Mouse (Mus musculus): ENCODE measurements around the gene Unc80. TPM values are rescaled to one million over a fixed set of nuclear protein-coding genes. Genes with fewer than 3 reads are reported as not detected.

Unc80 gene
- polyA plus RNA-seq, 1 experiment from 2014 or later = 4.3 TPM

DNA sequence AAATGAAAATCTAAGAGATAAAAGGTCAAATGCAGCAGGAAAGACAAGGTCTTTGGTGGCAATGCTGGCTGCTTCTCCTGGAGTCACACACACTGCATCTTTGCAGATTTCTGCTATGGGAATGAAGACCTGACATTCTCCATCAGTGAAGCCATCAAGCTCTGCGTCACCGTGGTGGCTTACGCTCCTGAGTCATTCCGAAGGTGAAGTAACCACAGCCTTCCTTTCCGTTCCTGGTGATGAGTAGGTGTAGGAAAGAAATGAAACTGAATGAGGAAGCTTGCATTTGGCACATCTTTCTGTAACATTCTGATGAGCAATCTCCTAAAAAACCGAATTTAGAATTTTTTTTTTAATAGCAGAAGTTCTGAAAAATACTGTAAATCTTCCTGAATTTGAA is 181.4 kb downstream of the Unc80 start:
- Histone ChIP-seq H3K4me3 (no peak overlapping the region), H3K36me3 (no peaks in the 10 kb centered on the region), H3K4me1 (replicated peaks) (peaks cover 4% of the 10 kb centered on the region), H3K27ac (no peak overlapping the region), H3K27me3 (no peaks in the 10 kb centered on the region), H3K9me3 (no peaks in the 10 kb centered on the region), H3K9ac (no peak overlapping the region), H3K4me2 (no peak overlapping the region)
- no peak for ATAC-seq (ENCODE audit: low FRiP score)
- 96% methylated on average over 6 of the region's 6 CpGs for WGBS

- Histone ChIP-seq H3K4me1 (replicated peaks) (peaks cover 5% of the 10 kb centered on the region), H3K9ac (no peak overlapping the region), H3K9me3 (no peaks in the 10 kb centered on the region), H3K27me3 (no peaks in the 10 kb centered on the region), H3K27ac (no peak overlapping the region), H3K4me3 (no peak overlapping the region), H3K4me2 (no peak overlapping the region), H3K36me3 (no peaks in the 10 kb centered on the region)
- 72% methylated on average over 1 of the region's 1 CpGs for WGBS
- no peak for ATAC-seq (ENCODE audit: low FRiP score)
Measured at GRCm38 (mm10) chr1:66650006-66650405, 181.8 kb downstream of the Unc80 start.

DNA sequence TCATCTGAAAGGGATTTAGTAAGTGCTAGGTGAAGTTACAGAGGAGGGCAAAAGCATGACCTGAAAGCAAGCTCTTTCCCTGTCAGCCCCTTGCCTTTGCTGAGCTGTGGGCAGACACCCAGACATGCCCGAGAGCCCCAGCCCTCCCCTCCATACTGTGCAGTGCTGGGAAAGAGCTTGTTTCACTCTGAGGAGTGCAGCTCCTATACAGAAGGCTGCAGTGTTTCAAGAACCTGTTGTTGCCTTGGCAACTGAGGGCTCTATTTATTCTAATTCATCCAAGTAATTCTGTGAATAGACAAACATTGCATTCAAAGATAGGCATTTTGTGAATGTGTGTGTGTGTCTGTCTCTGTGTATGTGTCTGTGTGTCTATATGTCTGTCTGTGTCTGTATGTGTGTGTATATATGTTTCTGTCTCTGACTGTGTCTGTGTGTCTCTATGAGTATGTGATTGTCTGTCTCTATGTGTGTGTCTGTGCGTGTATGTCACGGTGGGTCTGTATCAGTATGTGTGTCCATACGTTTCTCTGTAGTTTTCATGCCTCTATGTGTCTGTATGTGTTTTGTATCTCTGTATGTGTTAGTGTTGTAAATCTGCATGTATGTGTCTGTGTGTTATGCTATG is 187.1 kb downstream of the Unc80 start:
- Histone ChIP-seq H3K4me3 (no peak overlapping the region), H3K27ac (peak overlapping the region; percentile 8; the same call in 1 of the 2 replicates), H3K27me3 (no peaks in the 10 kb centered on the region), H3K4me2 (no peak overlapping the region), H3K36me3 (no peaks in the 10 kb centered on the region), H3K4me1 (replicated peaks) (peaks cover 10% of the 10 kb centered on the region), H3K9ac (no peak overlapping the region), H3K9me3 (no peaks in the 10 kb centered on the region)
- peak; percentile 97 for ATAC-seq (ENCODE audit: low FRiP score)
- 29% methylated on average over 4 of the region's 4 CpGs for WGBS

- peak; percentile 71 for ATAC-seq (ENCODE audit: low FRiP score)
- Histone ChIP-seq H3K4me1 (replicated peaks) (peaks cover 10% of the 10 kb centered on the region), H3K27ac (no peak overlapping the region)
Measured at GRCm38 (mm10) chr1:66655747-66656119, 187.6 kb downstream of the Unc80 start.

GRCm38 (mm10) chr1:66671475-66671874 is 203.3 kb downstream of the Unc80 start:
- Histone ChIP-seq H3K9me3 (no peaks in the 10 kb centered on the region), H3K4me1 (replicated peaks) (no peaks in the 10 kb centered on the region), H3K36me3 (no peaks in the 10 kb centered on the region), H3K9ac (no peak overlapping the region), H3K27ac (no peak overlapping the region), H3K27me3 (no peaks in the 10 kb centered on the region), H3K4me2 (no peak overlapping the region), H3K4me3 (no peak overlapping the region)
- ATAC-seq (ENCODE audit: low FRiP score) = no peak
- WGBS = 63% methylated on average over 7 of the region's 7 CpGs

More at GRCm38 (mm10) chr1:66655747-66656119, 187.6 kb downstream of the Unc80 start:
- Histone ChIP-seq H3K27me3 (no peaks in the 10 kb centered on the region), H3K36me3 (no peaks in the 10 kb centered on the region), H3K9ac (no peak overlapping the region), H3K4me3 (no peak overlapping the region), H3K4me2 (no peak overlapping the region), H3K9me3 (no peaks in the 10 kb centered on the region)

GRCm38 (mm10) chr1:66672812-66673211 is 204.6 kb downstream of the Unc80 start:
- WGBS = 92% methylated on average over 7 of the region's 7 CpGs
- ATAC-seq (ENCODE audit: low FRiP score) = no peak

DNA sequence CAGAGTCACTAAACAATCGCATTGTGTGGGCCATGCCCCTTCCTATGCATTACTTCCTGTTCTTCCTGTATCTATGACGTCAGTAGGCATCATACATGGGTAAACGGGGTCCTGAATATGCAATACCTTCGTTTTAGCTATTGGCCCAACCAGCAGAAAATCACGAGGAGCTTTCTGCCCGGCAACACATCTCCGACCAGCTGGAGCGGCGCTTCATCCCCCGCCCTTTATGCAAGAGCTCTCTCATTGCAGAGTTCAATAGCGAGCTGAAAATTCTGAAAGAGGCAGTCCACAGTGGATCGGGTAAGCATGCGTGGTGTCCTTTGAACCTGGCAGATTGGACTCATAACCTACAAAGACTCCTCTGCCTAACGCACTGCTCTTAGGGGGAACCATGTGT is 209.8 kb downstream of the Unc80 start:
- Histone ChIP-seq H3K4me3 (no peak overlapping the region), H3K27me3 (no peaks in the 10 kb centered on the region), H3K9me3 (no peaks in the 10 kb centered on the region), H3K27ac (no peak overlapping the region), H3K36me3 (no peaks in the 10 kb centered on the region), H3K4me1 (replicated peaks) (no peaks in the 10 kb centered on the region), H3K4me2 (no peak overlapping the region), H3K9ac (no peak overlapping the region)
- WGBS = 73% methylated on average over 14 of the region's 14 CpGs
- no peak for ATAC-seq (ENCODE audit: low FRiP score)

More at GRCm38 (mm10) chr1:66672812-66673211, 204.6 kb downstream of the Unc80 start:
- no peak overlapping the region for H3K27ac ChIP-seq
- H3K9me3 ChIP-seq = no peaks in the 10 kb centered on the region
- H3K4me2 ChIP-seq = no peak overlapping the region
- no peaks in the 10 kb centered on the region for H3K36me3 ChIP-seq
- H3K4me3 ChIP-seq = no peak overlapping the region
- H3K27me3 ChIP-seq = no peaks in the 10 kb centered on the region
- H3K4me1 ChIP-seq (replicated peaks) = no peaks in the 10 kb centered on the region
- H3K9ac ChIP-seq = no peak overlapping the region

DNA sequence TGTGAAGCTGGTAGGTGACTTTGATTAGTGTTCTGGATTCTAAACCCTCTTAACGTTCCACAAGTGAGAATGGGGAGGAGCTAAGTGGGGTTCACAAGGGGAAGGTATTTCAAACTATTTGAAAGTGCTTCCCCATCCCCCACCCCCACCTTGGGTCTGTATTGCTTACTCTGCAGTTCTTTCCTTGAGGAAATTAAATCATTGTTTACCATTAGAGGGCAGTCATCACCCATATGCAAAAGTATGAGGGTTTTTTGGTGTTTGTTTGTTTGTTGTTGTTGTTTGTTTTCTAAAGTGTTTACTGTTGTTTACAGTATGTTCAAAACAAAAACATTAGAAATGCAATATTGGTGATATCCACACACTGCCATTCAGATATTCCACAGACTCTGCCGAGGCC is 210.5 kb downstream of the Unc80 start:
- no peak overlapping the region for H3K4me2 ChIP-seq
- WGBS = 47% methylated on average over 2 of the region's 2 CpGs
- no peaks in the 10 kb centered on the region for H3K27me3 ChIP-seq
- no peak overlapping the region for H3K9ac ChIP-seq
- H3K4me1 ChIP-seq (replicated peaks) = no peaks in the 10 kb centered on the region
- no peak overlapping the region for H3K4me3 ChIP-seq
- ATAC-seq (ENCODE audit: low FRiP score) = no peak
- H3K27ac ChIP-seq = no peak overlapping the region
- no peaks in the 10 kb centered on the region for H3K36me3 ChIP-seq
- no peaks in the 10 kb centered on the region for H3K9me3 ChIP-seq

DNA sequence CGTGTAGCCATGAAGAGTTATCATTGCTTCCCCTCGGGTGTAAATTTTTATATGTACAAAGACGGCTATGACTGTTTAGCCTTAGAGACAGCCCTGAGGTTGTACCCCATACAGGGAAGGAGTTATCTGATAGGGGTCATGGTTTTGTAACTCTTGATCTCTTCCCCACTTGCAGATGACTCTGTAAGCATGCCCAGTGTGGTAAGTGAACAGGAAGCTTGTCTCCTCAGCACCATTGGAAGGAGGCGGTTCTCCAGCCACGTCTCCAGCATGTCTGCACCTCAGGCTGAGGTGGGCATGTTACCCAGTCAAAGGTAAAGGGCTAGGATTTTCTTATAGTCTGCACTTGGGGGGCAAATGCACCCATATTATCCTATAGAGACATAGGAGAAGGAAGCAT is 214.8 kb downstream of the Unc80 start:
- H3K4me3 ChIP-seq = no peak overlapping the region
- no peaks in the 10 kb centered on the region for H3K4me1 ChIP-seq (replicated peaks)
- 92% methylated on average over 5 of the region's 5 CpGs for WGBS
- H3K9me3 ChIP-seq = no peaks in the 10 kb centered on the region
- ATAC-seq (ENCODE audit: low FRiP score) = no peak
- no peak overlapping the region for H3K4me2 ChIP-seq
- H3K36me3 ChIP-seq = no peaks in the 10 kb centered on the region
- no peaks in the 10 kb centered on the region for H3K27me3 ChIP-seq
- no peak overlapping the region for H3K27ac ChIP-seq
- H3K9ac ChIP-seq = no peak overlapping the region

DNA sequence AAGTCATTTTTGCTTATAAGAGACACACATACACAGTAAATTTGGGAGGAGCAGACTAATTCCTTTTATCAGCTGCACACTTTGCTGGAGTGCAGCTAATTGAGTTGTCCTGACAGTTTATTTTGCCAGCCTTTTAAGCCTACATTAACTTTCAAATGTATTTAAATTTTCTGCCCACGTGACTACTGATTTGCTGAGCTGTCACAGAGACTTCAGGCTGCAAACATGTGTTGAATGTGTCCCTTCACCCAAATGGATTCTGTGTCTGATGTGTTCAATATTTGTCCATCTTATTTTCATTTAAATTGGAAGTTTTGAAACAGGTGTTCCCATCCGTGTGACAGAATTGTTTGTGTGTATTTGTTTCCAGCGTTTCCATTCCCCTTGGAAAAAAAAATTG is 223.6 kb downstream of the Unc80 start:
- 71% methylated on average over 3 of the region's 3 CpGs for WGBS
- Histone ChIP-seq H3K27ac (no peak overlapping the region), H3K27me3 (no peaks in the 10 kb centered on the region)

DNA sequence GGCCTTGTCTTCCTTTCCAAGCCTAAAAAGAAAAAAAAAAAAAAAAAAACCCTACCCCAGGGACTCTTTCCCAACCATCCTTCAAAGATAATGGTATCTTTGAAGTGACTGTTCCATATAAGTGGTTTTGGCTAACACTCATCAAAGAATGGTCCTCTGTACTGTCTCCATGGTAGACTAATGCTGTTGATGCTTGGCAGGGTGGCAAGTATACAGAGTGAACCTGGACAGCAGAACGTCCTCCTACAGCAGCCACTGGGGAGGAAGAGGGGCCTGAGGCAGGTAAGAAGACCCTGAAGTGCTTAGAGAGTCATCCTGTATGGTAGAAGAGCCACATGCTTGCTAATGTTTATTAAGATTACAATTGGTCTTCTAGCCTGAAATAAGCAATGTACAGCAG is 224.1 kb downstream of the Unc80 start:
- H3K9me3 ChIP-seq = no peaks in the 10 kb centered on the region
- H3K4me2 ChIP-seq = no peak overlapping the region
- 54% methylated on average over 1 of the region's 1 CpGs for WGBS
- no peaks in the 10 kb centered on the region for H3K27me3 ChIP-seq
- peak overlapping the region; percentile 40; the same call in 1 of the 2 replicates for H3K27ac ChIP-seq
- no peak overlapping the region for H3K4me3 ChIP-seq
- H3K9ac ChIP-seq = no peak overlapping the region
- peak; percentile 52; the same call in 1 of the 2 replicates for ATAC-seq (ENCODE audit: low FRiP score)
- 0 out of 2 replicates have a peak, but pooled peaks cover 4% of the 10 kb centered on the region for H3K4me1 ChIP-seq (replicated peaks)
- no peaks in the 10 kb centered on the region for H3K36me3 ChIP-seq

More for the DNA sequence above, 223.6 kb downstream of the Unc80 start:
- H3K36me3 ChIP-seq = no peaks in the 10 kb centered on the region
- no peak overlapping the region for H3K4me3 ChIP-seq
- ATAC-seq (ENCODE audit: low FRiP score) = no peak
- no peak overlapping the region for H3K4me2 ChIP-seq
- 0 out of 2 replicates have a peak, but pooled peaks cover 4% of the 10 kb centered on the region for H3K4me1 ChIP-seq (replicated peaks)
- no peaks in the 10 kb centered on the region for H3K9me3 ChIP-seq
- no peak overlapping the region for H3K9ac ChIP-seq

- Histone ChIP-seq H3K4me1 (replicated peaks) (0 out of 2 replicates have a peak, but pooled peaks cover 4% of the 10 kb centered on the region), H3K36me3 (no peaks in the 10 kb centered on the region), H3K9ac (no peak overlapping the region), H3K27ac (peak overlapping the region; percentile 40; the same call in 1 of the 2 replicates), H3K4me3 (no peak overlapping the region), H3K9me3 (no peaks in the 10 kb centered on the region), H3K27me3 (no peaks in the 10 kb centered on the region), H3K4me2 (no peak overlapping the region)
- WGBS = 69% methylated on average over 8 of the region's 8 CpGs
- ATAC-seq (ENCODE audit: low FRiP score) = peak; percentile 68; the same call in 1 of the 2 replicates
Measured at GRCm38 (mm10) chr1:66692780-66693392, 224.7 kb downstream of the Unc80 start.

DNA sequence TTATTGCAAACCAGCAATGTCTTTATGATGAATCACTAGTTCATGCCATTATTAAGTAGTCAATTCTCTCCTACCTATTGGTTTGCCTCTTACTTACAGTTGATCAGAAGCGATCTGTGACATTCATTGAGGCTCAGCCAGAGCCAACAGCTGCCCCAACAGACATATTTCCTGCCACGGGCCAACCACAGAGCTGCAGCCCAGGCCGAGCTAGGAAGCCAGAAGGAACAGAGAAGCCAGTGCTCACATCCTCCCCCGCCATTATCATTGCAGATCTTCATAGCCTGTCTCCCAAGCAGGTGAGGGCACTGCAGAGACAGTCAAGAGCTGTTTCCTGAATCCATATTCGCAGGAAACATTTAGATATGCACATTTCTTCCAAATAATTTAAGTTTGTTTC is 226.1 kb downstream of the Unc80 start:
- 88% methylated on average over 5 of the region's 5 CpGs for WGBS
- ATAC-seq (ENCODE audit: low FRiP score) = no peak

More for the DNA sequence above, 226.1 kb downstream of the Unc80 start:
- H3K4me3 ChIP-seq = no peak overlapping the region
- no peaks in the 10 kb centered on the region for H3K9me3 ChIP-seq
- H3K4me2 ChIP-seq = no peak overlapping the region
- no peaks in the 10 kb centered on the region for H3K27me3 ChIP-seq
- H3K9ac ChIP-seq = no peak overlapping the region
- 0 out of 2 replicates have a peak, but pooled peaks cover 4% of the 10 kb centered on the region for H3K4me1 ChIP-seq (replicated peaks)
- no peaks in the 10 kb centered on the region for H3K36me3 ChIP-seq
- H3K27ac ChIP-seq = no peak overlapping the region
